Mouse (Mus musculus) retina, postnatal 7 days (tissue): ENCODE data around the gene Akt1s1.
A peak's percentile ranks its signal among the peaks of the same experiment; 100 is the strongest.

ENCODE experiments used
- DNase-seq: peaks from one replicate; pipeline ENCODE4 v3.0.0-alpha.2; 2012; ENCODE audit warnings: low read depth, low spot score

Akt1s1 gene

GRCm38 (mm10) chr7:44853065-44853464, 4.3 kb downstream of the Akt1s1 start:
- no peak for DNase-seq

- no peak for DNase-seq
These were observed 5.0 kb downstream of the Akt1s1 start for GRCm38 (mm10) chr7:44853596-44854355.

GRCm38 (mm10) chr7:44854356-44855031, 5.7 kb downstream of the Akt1s1 start:
- peak; percentile 46 for DNase-seq

GRCm38 (mm10) chr7:44855036-44855435, 6.2 kb downstream of the Akt1s1 start:
- DNase-seq, result no peak

GRCm38 (mm10) chr7:44856265-44856916, 7.6 kb downstream of the Akt1s1 start:
- no peak for DNase-seq

GRCm38 (mm10) chr7:44857042-44857552, 8.3 kb downstream of the Akt1s1 start, which contains the start of gene Pnkp:
TSS of gene Pnkp (plus strand) at chr7:44857139.
- DNase-seq, result peak; percentile 77

GRCm38 (mm10) chr7:44857905-44858304, 9.1 kb downstream of the Akt1s1 start:
- no peak for DNase-seq

GRCm38 (mm10) chr7:44859896-44860295, 11.1 kb downstream of the Akt1s1 start:
- DNase-seq, result no peak

- peak; percentile 62 for DNase-seq
These were observed 12.0 kb downstream of the Akt1s1 start for GRCm38 (mm10) chr7:44860576-44861428.

- DNase-seq, result no peak
These were observed 12.6 kb downstream of the Akt1s1 start for GRCm38 (mm10) chr7:44861429-44861816.

GRCm38 (mm10) chr7:44862434-44862833, 13.6 kb downstream of the Akt1s1 start:
- DNase-seq, result no peak

GRCm38 (mm10) chr7:44863210-44863609, 14.4 kb downstream of the Akt1s1 start:
- no peak for DNase-seq

- no peak for DNase-seq
These were observed 15.2 kb downstream of the Akt1s1 start for GRCm38 (mm10) chr7:44863982-44864494.

- DNase-seq, result no peak
These were observed 16.1 kb downstream of the Akt1s1 start for GRCm38 (mm10) chr7:44864595-44865542.

GRCm38 (mm10) chr7:44866276-44867009, 17.7 kb downstream of the Akt1s1 start:
- DNase-seq, result no peak

- DNase-seq, result no peak
These were observed 18.4 kb downstream of the Akt1s1 start for GRCm38 (mm10) chr7:44867010-44867702.

GRCm38 (mm10) chr7:44867802-44868201, 19.0 kb downstream of the Akt1s1 start:
- DNase-seq, result no peak

- DNase-seq, result no peak
These were observed 19.7 kb downstream of the Akt1s1 start for GRCm38 (mm10) chr7:44868465-44868864.
